Mouse (Mus musculus): ENCODE measurements around the gene Atp6v1g3. TPM values are rescaled to one million over a fixed set of nuclear protein-coding genes. Genes with fewer than 3 reads are reported as not detected.

Atp6v1g3 gene
- polyA plus RNA-seq, 1 experiment from 2014 or later, result not detected

DNA sequence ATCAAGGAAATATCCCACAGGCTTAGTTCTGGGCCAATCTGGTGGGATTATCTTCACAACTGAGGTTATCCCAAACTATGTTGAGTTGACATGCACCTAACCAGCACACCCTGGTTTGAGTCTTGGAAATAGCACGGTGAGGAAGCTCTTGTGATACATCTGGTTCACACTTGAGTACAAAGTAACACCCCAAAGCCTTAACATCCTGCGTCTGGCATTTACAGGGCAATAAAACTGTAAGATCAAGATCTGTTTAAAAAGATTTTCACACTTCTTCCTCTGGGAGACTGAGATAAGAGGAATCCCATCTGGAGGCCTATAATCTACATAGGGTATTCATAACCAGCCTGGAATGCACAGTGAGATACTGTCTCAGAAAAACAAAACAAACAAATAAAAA is 24.6 kb downstream of the Atp6v1g3 start:
- H3K27me3 ChIP-seq (replicated peaks; ENCODE audit: control insufficient read depth, insufficient read depth, low read length), result no peaks in the 10 kb centered on the region
- H3K4me2 ChIP-seq (replicated peaks; ENCODE audit: low read depth), result no peak overlapping the region
- no peaks in the 10 kb centered on the region for H3K4me1 ChIP-seq (replicated peaks; ENCODE audit: control insufficient read depth, insufficient read depth, low read length)
- H3K9ac ChIP-seq (ENCODE audit: low read depth, low read length), result no peak overlapping the region
- H3K4me3 ChIP-seq (ENCODE audit: low read depth, low read length), result no peak overlapping the region
- H3K36me3 ChIP-seq (ENCODE audit: control insufficient read depth, insufficient read depth), result no peaks in the 10 kb centered on the region
- H3K9me3 ChIP-seq (ENCODE audit: control insufficient read depth), result no peaks in the 10 kb centered on the region
- 25% methylated on average over 2 of the region's 2 CpGs for WGBS
- no peak for ATAC-seq
- TF ChIP-seq CTCF (IDR thresholded peaks at IDR 0.05; ENCODE audit: low read depth), result no peak
- H3K27ac ChIP-seq (ENCODE audit: low read depth, low read length), result no peak overlapping the region

DNA sequence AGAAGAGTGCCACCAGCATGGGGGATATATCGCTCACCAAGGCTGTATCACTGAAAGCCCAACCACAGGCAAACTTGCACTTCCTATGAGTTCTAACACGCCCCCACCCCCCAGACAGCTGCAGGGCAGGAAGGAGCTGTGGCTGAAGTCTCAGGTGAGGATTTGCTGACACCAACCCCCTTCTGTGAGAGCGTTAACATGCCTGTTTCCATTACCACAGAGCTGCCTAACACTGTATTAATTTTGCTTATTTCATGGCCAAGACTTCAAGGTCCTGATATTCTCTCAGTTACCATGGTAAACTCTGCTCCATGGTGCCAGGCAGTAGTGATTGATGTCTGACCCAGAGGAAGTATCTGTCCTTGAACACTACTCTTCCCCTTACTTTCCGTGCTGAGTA is 26.0 kb downstream of the Atp6v1g3 start:
- TF ChIP-seq CTCF (IDR thresholded peaks at IDR 0.05; ENCODE audit: low read depth), result no peak
- H3K36me3 ChIP-seq (ENCODE audit: control insufficient read depth, insufficient read depth), result no peaks in the 10 kb centered on the region
- H3K27ac ChIP-seq (ENCODE audit: low read depth, low read length), result no peak overlapping the region
- H3K4me2 ChIP-seq (replicated peaks; ENCODE audit: low read depth), result no peak overlapping the region
- no peaks in the 10 kb centered on the region for H3K9me3 ChIP-seq (ENCODE audit: control insufficient read depth)
- H3K9ac ChIP-seq (ENCODE audit: low read depth, low read length), result no peak overlapping the region
- no peak overlapping the region for H3K4me3 ChIP-seq (ENCODE audit: low read depth, low read length)
- 73% methylated on average over 4 of the region's 4 CpGs for WGBS
- H3K27me3 ChIP-seq (replicated peaks; ENCODE audit: control insufficient read depth, insufficient read depth, low read length), result no peaks in the 10 kb centered on the region
- no peak for ATAC-seq
- H3K4me1 ChIP-seq (replicated peaks; ENCODE audit: control insufficient read depth, insufficient read depth, low read length), result no peaks in the 10 kb centered on the region

DNA sequence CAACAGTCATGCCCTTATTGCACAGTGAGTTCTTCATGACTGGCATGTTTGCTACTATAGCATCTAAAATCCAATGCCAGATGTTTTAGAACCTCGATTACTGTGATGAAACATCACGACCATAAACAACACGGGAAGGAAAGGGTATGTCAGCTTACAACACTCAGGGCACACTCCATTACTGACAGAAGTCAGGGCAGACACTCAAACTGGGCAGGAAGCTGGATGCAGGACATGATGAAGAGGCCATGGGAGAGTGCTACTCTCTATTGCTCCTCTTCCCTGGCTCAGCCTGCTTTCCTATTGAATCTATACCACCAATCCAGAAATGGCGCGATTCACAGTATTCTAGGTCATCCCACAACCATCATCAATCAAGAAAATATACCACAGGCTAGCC is 28.4 kb downstream of the Atp6v1g3 start:
- Histone ChIP-seq H3K9me3 (ENCODE audit: control insufficient read depth) (no peaks in the 10 kb centered on the region), H3K27ac (ENCODE audit: low read depth, low read length) (no peak overlapping the region), H3K4me2 (replicated peaks; ENCODE audit: low read depth) (no peak overlapping the region), H3K4me1 (replicated peaks; ENCODE audit: control insufficient read depth, insufficient read depth, low read length) (no peaks in the 10 kb centered on the region), H3K9ac (ENCODE audit: low read depth, low read length) (no peak overlapping the region), H3K36me3 (ENCODE audit: control insufficient read depth, insufficient read depth) (no peaks in the 10 kb centered on the region), H3K27me3 (replicated peaks; ENCODE audit: control insufficient read depth, insufficient read depth, low read length) (no peaks in the 10 kb centered on the region), H3K4me3 (ENCODE audit: low read depth, low read length) (no peak overlapping the region)
- WGBS, result 78% methylated on average over 5 of the region's 5 CpGs
- no peak for TF ChIP-seq CTCF (IDR thresholded peaks at IDR 0.05; ENCODE audit: low read depth)
- no peak for ATAC-seq

DNA sequence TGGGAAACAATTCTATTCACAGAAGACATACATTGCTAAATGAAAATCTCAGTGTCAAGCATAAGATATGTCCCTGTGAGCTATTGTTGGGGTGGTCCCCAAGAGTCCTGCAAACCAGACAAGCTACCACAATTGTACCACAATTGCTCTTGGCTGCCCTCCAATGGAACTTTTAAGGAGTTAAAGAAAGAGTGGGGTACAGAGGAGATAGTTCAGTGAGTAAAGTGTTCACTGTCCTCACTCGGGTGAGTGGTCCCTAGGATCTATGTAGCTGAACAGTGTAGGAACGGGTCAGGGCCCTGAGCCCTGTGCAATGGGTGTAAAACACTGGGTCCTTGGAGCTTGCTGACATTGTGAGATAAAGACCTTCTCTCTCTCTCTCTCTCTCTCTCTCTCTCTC is 29.2 kb downstream of the Atp6v1g3 start:
- Histone ChIP-seq H3K27me3 (replicated peaks; ENCODE audit: control insufficient read depth, insufficient read depth, low read length) (no peaks in the 10 kb centered on the region), H3K4me2 (replicated peaks; ENCODE audit: low read depth) (no peak overlapping the region), H3K27ac (ENCODE audit: low read depth, low read length) (no peak overlapping the region), H3K9me3 (ENCODE audit: control insufficient read depth) (no peaks in the 10 kb centered on the region), H3K9ac (ENCODE audit: low read depth, low read length) (no peak overlapping the region), H3K4me3 (ENCODE audit: low read depth, low read length) (no peak overlapping the region), H3K36me3 (ENCODE audit: control insufficient read depth, insufficient read depth) (no peaks in the 10 kb centered on the region), H3K4me1 (replicated peaks; ENCODE audit: control insufficient read depth, insufficient read depth, low read length) (no peaks in the 10 kb centered on the region)
- 81% methylated on average over 2 of the region's 2 CpGs for WGBS
- ATAC-seq, result no peak
- TF ChIP-seq CTCF (IDR thresholded peaks at IDR 0.05; ENCODE audit: low read depth), result no peak

DNA sequence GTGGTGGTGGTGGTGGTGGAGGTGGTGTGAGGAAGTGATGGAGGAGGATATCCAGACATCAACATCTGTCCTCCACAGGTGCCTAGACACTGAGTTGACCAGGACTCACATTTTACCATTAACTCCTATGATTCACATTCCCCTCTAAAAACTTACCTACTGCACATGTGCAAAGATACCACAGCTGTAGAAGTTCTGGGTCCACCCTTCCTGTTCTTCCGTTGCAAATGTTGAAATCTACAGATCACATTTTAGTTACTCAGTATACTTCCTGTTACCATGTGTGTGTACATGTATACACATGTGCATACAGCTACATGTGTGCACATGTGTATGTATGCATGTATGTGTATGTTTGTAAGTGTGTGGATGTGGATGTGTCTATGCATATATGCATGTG is 29.8 kb downstream of the Atp6v1g3 start:
- H3K4me2 ChIP-seq (replicated peaks; ENCODE audit: low read depth), result no peak overlapping the region
- H3K4me3 ChIP-seq (ENCODE audit: low read depth, low read length), result no peak overlapping the region
- no peak overlapping the region for H3K27ac ChIP-seq (ENCODE audit: low read depth, low read length)
- TF ChIP-seq CTCF (IDR thresholded peaks at IDR 0.05; ENCODE audit: low read depth), result no peak
- no peak overlapping the region for H3K9ac ChIP-seq (ENCODE audit: low read depth, low read length)
- H3K36me3 ChIP-seq (ENCODE audit: control insufficient read depth, insufficient read depth), result no peaks in the 10 kb centered on the region
- no peaks in the 10 kb centered on the region for H3K9me3 ChIP-seq (ENCODE audit: control insufficient read depth)
- WGBS, result 80% methylated on average over 1 of the region's 1 CpGs
- H3K27me3 ChIP-seq (replicated peaks; ENCODE audit: control insufficient read depth, insufficient read depth, low read length), result no peaks in the 10 kb centered on the region
- ATAC-seq, result no peak
- no peaks in the 10 kb centered on the region for H3K4me1 ChIP-seq (replicated peaks; ENCODE audit: control insufficient read depth, insufficient read depth, low read length)

DNA sequence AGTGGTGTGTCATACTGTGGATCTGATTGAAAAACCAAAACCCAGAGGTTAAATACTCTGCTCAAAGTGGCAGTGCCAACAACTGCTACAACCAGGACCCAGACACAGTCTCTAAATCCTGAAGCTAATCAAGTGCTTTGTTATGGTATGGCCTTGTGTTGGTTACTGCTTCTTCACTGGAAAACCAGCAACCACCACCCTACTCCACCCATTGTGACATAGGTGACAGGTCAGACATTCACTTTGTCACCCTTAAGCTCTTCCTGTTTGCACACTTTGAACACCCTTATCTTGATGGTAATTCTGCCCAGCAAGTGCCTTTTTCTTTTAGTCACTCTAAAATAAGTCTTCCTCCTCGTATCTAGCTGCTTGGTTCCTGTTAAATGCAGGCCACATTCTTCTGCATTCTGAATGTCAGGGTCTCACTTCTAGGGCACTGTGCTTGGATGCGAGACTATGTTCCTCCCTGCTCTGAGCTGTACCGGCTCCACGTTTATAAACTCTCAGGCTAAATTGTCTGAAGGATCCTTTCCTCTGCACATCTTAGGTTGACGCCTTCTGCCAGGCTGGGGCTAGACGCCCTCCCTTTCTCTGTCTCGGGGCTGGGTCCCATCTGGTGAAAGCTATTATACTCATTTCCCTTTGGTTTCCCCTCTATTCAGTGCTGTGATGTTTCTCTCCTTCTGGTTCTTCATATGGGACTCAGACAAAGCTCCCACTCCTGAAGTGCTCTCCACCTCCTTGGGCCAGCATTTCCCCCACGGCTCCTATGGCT is 30.8 kb downstream of the Atp6v1g3 start:
- TF ChIP-seq CTCF (IDR thresholded peaks at IDR 0.05; ENCODE audit: low read depth), result no peak
- H3K4me2 ChIP-seq (replicated peaks; ENCODE audit: low read depth), result no peak overlapping the region
- no peak overlapping the region for H3K9ac ChIP-seq (ENCODE audit: low read depth, low read length)
- H3K27ac ChIP-seq (ENCODE audit: low read depth, low read length), result no peak overlapping the region
- no peak overlapping the region for H3K4me3 ChIP-seq (ENCODE audit: low read depth, low read length)
- H3K36me3 ChIP-seq (ENCODE audit: control insufficient read depth, insufficient read depth), result no peaks in the 10 kb centered on the region
- H3K27me3 ChIP-seq (replicated peaks; ENCODE audit: control insufficient read depth, insufficient read depth, low read length), result no peaks in the 10 kb centered on the region
- 56% methylated on average over 8 of the region's 8 CpGs for WGBS
- no peak for ATAC-seq
- H3K9me3 ChIP-seq (ENCODE audit: control insufficient read depth), result no peaks in the 10 kb centered on the region
- no peaks in the 10 kb centered on the region for H3K4me1 ChIP-seq (replicated peaks; ENCODE audit: control insufficient read depth, insufficient read depth, low read length)

All from intestine, postnatal 0 days (tissue).